Mouse (Mus musculus): ENCODE measurements at regions not wholly inside any gene's neighbourhood (a gene's known extent, or its start where the extent isn't known, plus 50 kb on each side); places are given as distances from the start of the nearest gene placed in this dataset.

- TF ChIP-seq CTCF (IDR thresholded peaks at IDR 0.05; ENCODE audit: low read depth) (no peak), EP300 (optimal IDR thresholded peaks at IDR 0.05) (no peak)
Measured at GRCm38 (mm10) chr4:95463082-95463825, 94.1 kb upstream of the Fggy start.
